Mouse (Mus musculus) hindbrain, embryonic 14.5 days (tissue): ENCODE measurements around the gene Rftn1. TPM values are rescaled to one million over a fixed set of nuclear protein-coding genes. Genes with fewer than 3 reads are reported as not detected.
A peak's percentile ranks its signal among the peaks of the same experiment; 100 is the strongest.

Experiments
- ATAC-seq: fragments of 200-750 bp; cut with Nextera tagmentation; 2 replicates; pipeline ENCODE4 v1.8.0; 2017; ENCODE audit warnings: moderate number of reproducible peaks, mild to moderate bottlenecking, moderate TSS enrichment, moderate library complexity; ENCODE audit not compliant: low FRiP score
- DNase-seq: peaks from one replicate; pipeline ENCODE4 v3.0.0-alpha.2; 2015; ENCODE audit warnings: low spot score
- H3K27ac ChIP-seq: fragments of 300-500 bp; sonication (generic); 2 replicates; pipeline ENCODE4 v1.5.1; 2014; ENCODE audit warnings: mild to moderate bottlenecking, moderate library complexity
- H3K27me3 ChIP-seq: fragments of 300-500 bp; sonication (generic); 2 replicates; pipeline ENCODE4 v1.6.1; 2014; ENCODE audit warnings: mild to moderate bottlenecking, low read length, mixed read lengths; ENCODE audit not compliant: control insufficient read depth, insufficient read depth
- H3K36me3 ChIP-seq: fragments of 300-500 bp; sonication (generic); replicated peaks from 2 replicates; pipeline ENCODE4 v1.6.1; 2014; ENCODE audit not compliant: control insufficient read depth, insufficient read depth
- H3K4me1 ChIP-seq: fragments of 300-500 bp; sonication (generic); replicated peaks from 2 replicates; pipeline ENCODE4 v1.6.1; 2014; ENCODE audit warnings: antibody characterized with exemption, low read length, mixed read lengths; ENCODE audit not compliant: control insufficient read depth, insufficient read depth
- H3K4me2 ChIP-seq: fragments of 300-500 bp; sonication (generic); replicated peaks from 2 replicates; pipeline ENCODE4 v1.6.1; 2014; ENCODE audit warnings: mild to moderate bottlenecking, moderate library complexity
- H3K4me3 ChIP-seq: fragments of 300-500 bp; sonication (generic); replicated peaks from 2 replicates; pipeline ENCODE4 v1.5.1; 2014; ENCODE audit warnings: mild to moderate bottlenecking, low read length
- H3K9ac ChIP-seq: fragments of 300-500 bp; sonication (generic); 2 replicates; pipeline ENCODE4 v1.6.1; 2014
- H3K9me3 ChIP-seq: fragments of 300-500 bp; sonication (generic); 2 replicates; pipeline ENCODE4 v1.6.1; 2016; ENCODE audit warnings: low read length; ENCODE audit not compliant: control insufficient read depth
- WGBS: fragments of 180-500 bp; shearing (Covaris S2); extraction: QIAGEN DNeasy Blood & Tissue Kit; methylation state at CpG from one replicate; pipeline ENCODE4 v1.1.7; 2014; 5-methylcytosine and 5-hydroxymethylcytosine counted together
- polyA plus RNA-seq: library from polyadenylated mRNA; unstranded; fragments of >200 nt; fragmentation: Nextera tagmentation; extraction: Ambion mirVana; gene quantifications from 2 replicates; pipeline ENCODE4 v1.2.1, GENCODE M21; 2014

The Rftn1 gene
- polyA plus RNA-seq, 1 experiment from 2014 or later = 21.0 TPM

GRCm38 (mm10) chr17:50037882-50038665 is 152.4 kb downstream of the Rftn1 start:
- H3K4me2 ChIP-seq = no peak overlapping the region
- no peaks in the 10 kb centered on the region for H3K9me3 ChIP-seq
- DNase-seq = no peak
- H3K27ac ChIP-seq = no peak overlapping the region
- no peak overlapping the region for H3K4me3 ChIP-seq
- H3K27me3 ChIP-seq = no peaks in the 10 kb centered on the region
- no peak for ATAC-seq
- H3K9ac ChIP-seq = no peak overlapping the region
- no peaks in the 10 kb centered on the region for H3K36me3 ChIP-seq
- no peaks in the 10 kb centered on the region for H3K4me1 ChIP-seq
- WGBS = 81% methylated on average over 10 of the region's 10 CpGs

- DNase-seq = no peak
- 60% methylated on average over 4 of the region's 4 CpGs for WGBS
These were observed 153.1 kb downstream of the Rftn1 start for GRCm38 (mm10) chr17:50037416-50037815.

GRCm38 (mm10) chr17:50036751-50037385 is 153.6 kb downstream of the Rftn1 start:
- Histone ChIP-seq H3K9me3 (no peaks in the 10 kb centered on the region), H3K4me1 (no peaks in the 10 kb centered on the region), H3K4me3 (no peak overlapping the region), H3K27ac (no peak overlapping the region), H3K4me2 (no peak overlapping the region), H3K9ac (0 out of 2 replicates have a peak overlapping the region, but pooled peaks have one; percentile 17), H3K36me3 (no peaks in the 10 kb centered on the region), H3K27me3 (no peaks in the 10 kb centered on the region)
- DNase-seq (no peak), ATAC-seq (no peak)
- 49% methylated on average over 14 of the region's 14 CpGs for WGBS

More at GRCm38 (mm10) chr17:50037416-50037815, 153.1 kb downstream of the Rftn1 start:
- Histone ChIP-seq H3K9me3 (no peaks in the 10 kb centered on the region), H3K4me3 (no peak overlapping the region), H3K4me2 (no peak overlapping the region), H3K4me1 (no peaks in the 10 kb centered on the region), H3K36me3 (no peaks in the 10 kb centered on the region), H3K27me3 (no peaks in the 10 kb centered on the region), H3K9ac (0 out of 2 replicates have a peak overlapping the region, but pooled peaks have one; percentile 17), H3K27ac (no peak overlapping the region)
- no peak for ATAC-seq

GRCm38 (mm10) chr17:50033698-50034097 is 156.8 kb downstream of the Rftn1 start:
- no peak overlapping the region for H3K4me3 ChIP-seq
- no peaks in the 10 kb centered on the region for H3K9me3 ChIP-seq
- DNase-seq (no peak), ATAC-seq (no peak)
- H3K4me2 ChIP-seq = no peak overlapping the region
- H3K4me1 ChIP-seq = no peaks in the 10 kb centered on the region
- no peaks in the 10 kb centered on the region for H3K36me3 ChIP-seq
- no peak overlapping the region for H3K9ac ChIP-seq
- H3K27ac ChIP-seq = no peak overlapping the region
- H3K27me3 ChIP-seq = no peaks in the 10 kb centered on the region
- WGBS = 81% methylated on average over 6 of the region's 6 CpGs

- ATAC-seq = no peak
- DNase-seq = no peak
- Histone ChIP-seq H3K9me3 (no peaks in the 10 kb centered on the region), H3K9ac (no peak overlapping the region), H3K4me1 (no peaks in the 10 kb centered on the region), H3K36me3 (no peaks in the 10 kb centered on the region), H3K27ac (no peak overlapping the region), H3K4me3 (no peak overlapping the region), H3K4me2 (no peak overlapping the region), H3K27me3 (no peaks in the 10 kb centered on the region)
- 90% methylated on average over 13 of the region's 13 CpGs for WGBS
These were observed 158.7 kb downstream of the Rftn1 start for GRCm38 (mm10) chr17:50031548-50032491.

GRCm38 (mm10) chr17:50025651-50026050 is 164.8 kb downstream of the Rftn1 start:
- H3K4me1 ChIP-seq = peaks cover 13% of the 10 kb centered on the region
- WGBS = 100% methylated on average over 1 of the region's 1 CpGs
- no peaks in the 10 kb centered on the region for H3K36me3 ChIP-seq
- ATAC-seq = no peak
- H3K27ac ChIP-seq = no peak overlapping the region
- no peak overlapping the region for H3K4me2 ChIP-seq
- no peaks in the 10 kb centered on the region for H3K9me3 ChIP-seq
- H3K9ac ChIP-seq = no peak overlapping the region
- no peak for DNase-seq
- H3K27me3 ChIP-seq = no peaks in the 10 kb centered on the region
- H3K4me3 ChIP-seq = no peak overlapping the region

- Histone ChIP-seq H3K36me3 (no peaks in the 10 kb centered on the region), H3K4me1 (peaks cover 18% of the 10 kb centered on the region), H3K27ac (no peak overlapping the region), H3K27me3 (no peaks in the 10 kb centered on the region), H3K9me3 (no peaks in the 10 kb centered on the region), H3K4me3 (no peak overlapping the region), H3K4me2 (no peak overlapping the region), H3K9ac (no peak overlapping the region)
- ATAC-seq = no peak
- 43% methylated on average over 4 of the region's 4 CpGs for WGBS
- no peak for DNase-seq
These were observed 165.3 kb downstream of the Rftn1 start for GRCm38 (mm10) chr17:50025173-50025626.

- peak overlapping the region; percentile 81 for H3K27ac ChIP-seq
- no peak overlapping the region for H3K9ac ChIP-seq
- H3K9me3 ChIP-seq = no peaks in the 10 kb centered on the region
- H3K4me1 ChIP-seq = peaks cover 37% of the 10 kb centered on the region
- no peak overlapping the region for H3K4me3 ChIP-seq
- no peaks in the 10 kb centered on the region for H3K27me3 ChIP-seq
- H3K36me3 ChIP-seq = no peaks in the 10 kb centered on the region
- WGBS = 19% methylated on average over 4 of the region's 4 CpGs
- no peak for ATAC-seq
- no peak for DNase-seq
- H3K4me2 ChIP-seq = no peak overlapping the region
These were observed 169.1 kb downstream of the Rftn1 start for GRCm38 (mm10) chr17:50021400-50021799.
